Mouse (Mus musculus): ENCODE measurements around the gene Gm45062. TPM values are rescaled to one million over a fixed set of nuclear protein-coding genes. Genes with fewer than 3 reads are reported as not detected.

The Gm45062 gene
- polyA plus RNA-seq, 1 experiment, result not detected

DNA sequence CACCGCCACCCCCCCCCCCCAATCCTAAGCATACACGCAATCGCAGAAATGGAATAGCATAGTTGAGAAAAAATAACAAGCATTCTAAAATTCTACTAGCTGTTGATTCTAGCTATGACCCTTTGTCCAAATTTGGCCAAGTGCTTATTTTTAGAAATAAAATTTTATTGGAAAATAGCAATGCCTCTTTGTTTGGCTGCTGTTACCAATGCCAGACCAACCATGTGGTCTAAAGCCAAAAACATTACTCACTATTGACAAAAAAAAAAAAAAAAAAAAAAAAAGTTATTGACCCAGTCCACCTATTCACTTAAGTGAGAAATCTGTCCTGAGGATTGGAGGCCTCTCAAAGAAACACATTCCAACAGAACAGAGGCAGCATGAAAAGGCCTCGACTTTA is 199.3 kb downstream of the Gm45062 start:
- peaks cover 3% of the 10 kb centered on the region for H3K9me3 ChIP-seq
- 0 out of 2 replicates have a peak, but pooled peaks cover 3% of the 10 kb centered on the region for H3K4me1 ChIP-seq
- no peaks in the 10 kb centered on the region for H3K27me3 ChIP-seq (replicated peaks)
- no peaks in the 10 kb centered on the region for H3K36me3 ChIP-seq (replicated peaks; ENCODE audit: low read length)
- TF ChIP-seq FLI1 (IDR thresholded peaks at IDR 0.05; ENCODE audit: low read length) (no peak), GATA1 (IDR thresholded peaks at IDR 0.05; ENCODE audit: borderline replicate concordance, low read length) (no peak)
- no peak overlapping the region for H3K4me3 ChIP-seq (replicated peaks)

DNA sequence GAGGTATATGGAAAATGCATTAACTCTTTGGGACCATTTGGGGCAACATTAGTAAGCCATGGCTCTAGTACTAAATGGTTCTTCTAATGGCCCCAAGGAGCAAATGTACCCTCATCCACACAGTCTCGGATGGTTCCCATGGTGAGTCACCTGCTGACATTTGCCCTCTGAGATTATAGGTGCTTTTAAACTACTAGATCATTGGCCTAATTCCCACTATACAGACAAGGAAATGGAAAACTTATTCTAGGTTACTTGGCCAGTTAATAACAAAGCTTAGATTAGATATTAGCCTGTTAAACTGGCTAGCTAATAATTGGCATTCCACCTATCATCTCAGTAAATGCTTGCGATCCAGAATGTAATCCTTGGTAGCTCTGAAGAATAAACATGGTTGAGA is 203.2 kb downstream of the Gm45062 start:
- H3K4me1 ChIP-seq, result 0 out of 2 replicates have a peak, but pooled peaks cover 3% of the 10 kb centered on the region
- TF ChIP-seq GATA1 (IDR thresholded peaks at IDR 0.05; ENCODE audit: borderline replicate concordance, low read length) (no peak), FLI1 (IDR thresholded peaks at IDR 0.05; ENCODE audit: low read length) (no peak)
- H3K27me3 ChIP-seq (replicated peaks), result no peaks in the 10 kb centered on the region
- no peaks in the 10 kb centered on the region for H3K9me3 ChIP-seq
- no peaks in the 10 kb centered on the region for H3K36me3 ChIP-seq (replicated peaks; ENCODE audit: low read length)
- no peak overlapping the region for H3K4me3 ChIP-seq (replicated peaks)

DNA sequence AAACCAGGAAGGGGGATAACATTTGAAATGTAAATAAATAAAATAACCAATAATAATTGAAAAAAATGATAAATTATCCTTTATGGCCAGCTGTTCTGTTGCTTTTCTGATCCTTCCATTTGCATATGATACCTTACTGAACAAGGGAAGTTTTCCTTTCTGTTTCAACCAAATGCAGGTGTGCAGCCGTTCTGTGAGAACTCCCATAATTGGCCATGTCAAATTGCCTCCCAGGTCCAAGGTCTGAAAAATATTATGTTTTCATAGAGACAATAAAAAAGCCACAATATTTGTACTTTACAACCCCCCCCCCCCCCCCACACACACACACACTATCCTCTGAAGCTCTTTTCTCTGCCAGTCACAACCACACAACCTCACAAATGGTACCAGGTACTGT is 206.1 kb downstream of the Gm45062 start:
- Histone ChIP-seq H3K27me3 (replicated peaks) (no peaks in the 10 kb centered on the region), H3K9me3 (no peaks in the 10 kb centered on the region), H3K4me3 (replicated peaks) (no peak overlapping the region), H3K36me3 (replicated peaks; ENCODE audit: low read length) (no peaks in the 10 kb centered on the region), H3K4me1 (no peaks in the 10 kb centered on the region)
- TF ChIP-seq GATA1 (IDR thresholded peaks at IDR 0.05; ENCODE audit: borderline replicate concordance, low read length), result no peak
- no peak for TF ChIP-seq FLI1 (IDR thresholded peaks at IDR 0.05; ENCODE audit: low read length)

GRCm38 (mm10) chr6:8465985-8466384 is 206.7 kb downstream of the Gm45062 start:
- no peak for TF ChIP-seq GATA1 (IDR thresholded peaks at IDR 0.05; ENCODE audit: borderline replicate concordance, low read length)
- no peak for TF ChIP-seq FLI1 (IDR thresholded peaks at IDR 0.05; ENCODE audit: low read length)

GRCm38 (mm10) chr6:8467667-8468337 is 208.6 kb downstream of the Gm45062 start:
- Histone ChIP-seq H3K4me3 (replicated peaks) (no peak overlapping the region), H3K27me3 (replicated peaks) (peaks cover 2% of the 10 kb centered on the region), H3K4me1 (no peaks in the 10 kb centered on the region), H3K36me3 (replicated peaks; ENCODE audit: low read length) (no peaks in the 10 kb centered on the region), H3K9me3 (no peaks in the 10 kb centered on the region)
- TF ChIP-seq GATA1 (IDR thresholded peaks at IDR 0.05; ENCODE audit: borderline replicate concordance, low read length) (no peak), FLI1 (IDR thresholded peaks at IDR 0.05; ENCODE audit: low read length) (no peak)

More at GRCm38 (mm10) chr6:8465985-8466384, 206.7 kb downstream of the Gm45062 start:
- no peak overlapping the region for H3K4me3 ChIP-seq (replicated peaks)
- no peaks in the 10 kb centered on the region for H3K9me3 ChIP-seq
- H3K27me3 ChIP-seq (replicated peaks), result no peaks in the 10 kb centered on the region
- no peaks in the 10 kb centered on the region for H3K4me1 ChIP-seq
- no peaks in the 10 kb centered on the region for H3K36me3 ChIP-seq (replicated peaks; ENCODE audit: low read length)

DNA sequence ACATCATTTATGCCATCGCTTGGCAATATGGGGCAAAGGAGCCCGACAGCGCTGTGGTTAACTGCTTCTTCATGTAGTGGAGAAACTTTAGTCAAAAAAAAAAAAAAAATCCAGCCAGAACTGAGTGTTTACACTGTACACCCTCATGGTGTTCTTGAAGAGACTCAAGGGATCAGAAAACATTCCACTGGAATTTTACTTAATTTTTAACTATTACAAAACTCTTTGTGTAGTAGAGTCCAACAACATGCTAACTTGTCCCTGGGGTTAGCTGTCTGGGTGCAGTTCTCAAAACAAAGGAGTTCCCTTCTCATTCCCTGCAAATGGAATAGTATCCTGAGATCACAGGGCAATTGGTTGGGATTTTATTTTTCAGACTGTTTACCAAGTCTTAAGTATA is 210.7 kb downstream of the Gm45062 start:
- Histone ChIP-seq H3K9me3 (no peaks in the 10 kb centered on the region), H3K4me3 (replicated peaks) (no peak overlapping the region), H3K27me3 (replicated peaks) (peaks cover 2% of the 10 kb centered on the region)

GRCm38 (mm10) chr6:8472125-8472524 is 212.9 kb downstream of the Gm45062 start:
- TF ChIP-seq FLI1 (IDR thresholded peaks at IDR 0.05; ENCODE audit: low read length) (no peak), GATA1 (IDR thresholded peaks at IDR 0.05; ENCODE audit: borderline replicate concordance, low read length) (no peak)
- H3K27me3 ChIP-seq (replicated peaks), result peaks cover 2% of the 10 kb centered on the region
- H3K4me3 ChIP-seq (replicated peaks), result no peak overlapping the region
- no peaks in the 10 kb centered on the region for H3K36me3 ChIP-seq (replicated peaks; ENCODE audit: low read length)
- H3K9me3 ChIP-seq, result no peaks in the 10 kb centered on the region
- H3K4me1 ChIP-seq, result no peaks in the 10 kb centered on the region

More for the DNA sequence above, 210.7 kb downstream of the Gm45062 start:
- Histone ChIP-seq H3K36me3 (replicated peaks; ENCODE audit: low read length) (no peaks in the 10 kb centered on the region), H3K4me1 (no peaks in the 10 kb centered on the region)
- TF ChIP-seq FLI1 (IDR thresholded peaks at IDR 0.05; ENCODE audit: low read length) (no peak), GATA1 (IDR thresholded peaks at IDR 0.05; ENCODE audit: borderline replicate concordance, low read length) (no peak)

DNA sequence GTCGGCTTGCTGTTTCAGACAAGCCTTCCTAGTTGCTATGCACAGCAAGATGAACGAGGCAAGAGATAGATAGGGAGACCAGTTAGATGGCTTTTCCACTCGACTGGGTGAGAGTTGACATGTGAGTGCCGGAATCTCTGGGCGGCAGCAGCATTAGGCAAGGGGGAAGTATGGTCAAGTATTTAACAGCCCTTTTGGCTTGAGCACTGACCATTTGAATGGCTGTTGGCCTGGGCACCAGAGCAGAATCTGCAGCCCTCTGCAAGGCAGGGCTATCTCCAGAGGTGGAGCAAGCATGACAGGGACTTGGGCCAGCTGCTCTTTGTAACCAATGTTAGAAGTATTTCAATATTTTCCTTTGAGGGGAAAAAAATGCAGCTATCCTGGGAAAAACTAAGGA is 213.7 kb downstream of the Gm45062 start:
- no peaks in the 10 kb centered on the region for H3K9me3 ChIP-seq
- TF ChIP-seq GATA1 (IDR thresholded peaks at IDR 0.05; ENCODE audit: borderline replicate concordance, low read length) (no peak), FLI1 (IDR thresholded peaks at IDR 0.05; ENCODE audit: low read length) (no peak)
- H3K4me3 ChIP-seq (replicated peaks), result no peak overlapping the region
- H3K27me3 ChIP-seq (replicated peaks), result peaks cover 2% of the 10 kb centered on the region
- H3K36me3 ChIP-seq (replicated peaks; ENCODE audit: low read length), result no peaks in the 10 kb centered on the region
- H3K4me1 ChIP-seq, result no peaks in the 10 kb centered on the region

- no peaks in the 10 kb centered on the region for H3K36me3 ChIP-seq (replicated peaks; ENCODE audit: low read length)
- H3K27me3 ChIP-seq (replicated peaks), result peaks cover 2% of the 10 kb centered on the region
- H3K9me3 ChIP-seq, result no peaks in the 10 kb centered on the region
- H3K4me1 ChIP-seq, result no peaks in the 10 kb centered on the region
- TF ChIP-seq FLI1 (IDR thresholded peaks at IDR 0.05; ENCODE audit: low read length) (no peak), GATA1 (IDR thresholded peaks at IDR 0.05; ENCODE audit: borderline replicate concordance, low read length) (no peak)
- H3K4me3 ChIP-seq (replicated peaks), result no peak overlapping the region
These were observed 214.2 kb downstream of the Gm45062 start for GRCm38 (mm10) chr6:8473498-8473897.

DNA sequence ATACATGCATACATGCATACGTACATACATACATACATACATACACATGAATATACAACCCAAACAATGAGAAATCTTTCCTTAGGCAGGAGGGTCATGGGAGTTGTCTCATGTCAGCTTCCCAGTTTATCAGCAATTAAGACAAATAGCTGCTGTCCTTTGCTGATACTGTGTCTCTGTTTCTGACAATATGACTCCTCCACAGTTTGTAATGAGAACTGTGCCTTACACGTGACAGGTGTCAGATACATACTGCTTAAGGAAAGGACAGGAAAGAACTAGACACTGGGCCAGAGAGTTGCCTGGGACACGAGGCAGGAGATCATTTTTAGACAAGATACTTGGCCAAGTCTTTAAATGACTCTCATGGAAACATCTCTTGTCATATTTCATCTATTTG is 215.1 kb downstream of the Gm45062 start:
- Histone ChIP-seq H3K4me3 (replicated peaks) (no peak overlapping the region), H3K36me3 (replicated peaks; ENCODE audit: low read length) (no peaks in the 10 kb centered on the region), H3K27me3 (replicated peaks) (peaks cover 2% of the 10 kb centered on the region), H3K9me3 (no peaks in the 10 kb centered on the region), H3K4me1 (no peaks in the 10 kb centered on the region)
- TF ChIP-seq GATA1 (IDR thresholded peaks at IDR 0.05; ENCODE audit: borderline replicate concordance, low read length) (no peak), FLI1 (IDR thresholded peaks at IDR 0.05; ENCODE audit: low read length) (no peak)

Measured in megakaryocyte, embryonic 14.5 days (primary cell).